Mouse (Mus musculus): Measurements from ENCODE around the gene Gpr156. TPM values are rescaled to one million over a fixed set of nuclear protein-coding genes. Genes with fewer than 3 reads are reported as not detected.
"Not testable (repeated sequence)": the region's sequence is repeated elsewhere in the genome, so short reads cannot be mapped to it uniquely, and the experiment has no call there.

The Gpr156 gene
- polyA plus RNA-seq, 1 experiment from 2014 or later, result 3.3 TPM

- no peak overlapping the region for H3K27ac ChIP-seq (replicated peaks)
- 73% methylated on average over 2 of the region's 2 CpGs for WGBS
- no peak overlapping the region for H3K4me2 ChIP-seq
- no peaks in the 10 kb centered on the region for H3K9me3 ChIP-seq
- H3K27me3 ChIP-seq, result no peaks in the 10 kb centered on the region
- no peak overlapping the region for H3K9ac ChIP-seq
- ATAC-seq (ENCODE audit: low FRiP score, low read depth), result no peak
- H3K4me3 ChIP-seq, result no peak overlapping the region
- peaks cover 22% of the 10 kb centered on the region for H3K4me1 ChIP-seq (replicated peaks)
- H3K36me3 ChIP-seq, result no peaks in the 10 kb centered on the region
Measured at GRCm38 (mm10) chr16:37967415-37967814, 51.1 kb downstream of the Gpr156 start.

DNA sequence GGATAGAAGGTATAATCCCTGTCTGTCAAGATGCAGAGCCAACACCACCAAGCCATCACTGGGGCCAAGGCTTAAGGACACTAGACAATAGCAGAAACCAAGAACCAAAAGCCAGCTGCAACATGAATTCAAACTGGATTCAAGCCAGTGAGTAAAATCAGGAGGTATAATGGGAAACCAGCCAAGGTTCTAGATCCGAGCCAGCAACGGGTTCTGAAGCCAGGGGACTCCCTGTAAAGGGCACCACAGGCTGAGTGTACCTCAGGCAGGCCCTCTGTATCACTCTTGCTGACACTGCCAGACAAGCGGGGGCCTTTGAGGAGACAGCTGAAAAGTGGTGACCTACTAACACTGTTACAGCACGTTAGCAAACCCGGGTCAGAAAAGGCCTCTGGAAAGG lies 55.2 kb downstream of the Gpr156 start:
- Histone ChIP-seq H3K27ac (replicated peaks) (no peak overlapping the region), H3K27me3 (no peaks in the 10 kb centered on the region), H3K9me3 (no peaks in the 10 kb centered on the region), H3K36me3 (no peaks in the 10 kb centered on the region), H3K4me2 (no peak overlapping the region), H3K4me3 (no peak overlapping the region), H3K4me1 (replicated peaks) (peaks cover 15% of the 10 kb centered on the region), H3K9ac (no peak overlapping the region)
- 50% methylated on average over 5 of the region's 5 CpGs for WGBS
- no peak for ATAC-seq (ENCODE audit: low FRiP score, low read depth)

GRCm38 (mm10) chr16:37972357-37972756 lies 56.1 kb downstream of the Gpr156 start:
- Histone ChIP-seq H3K4me3 (no peak overlapping the region), H3K36me3 (no peaks in the 10 kb centered on the region), H3K4me2 (no peak overlapping the region), H3K9ac (no peak overlapping the region), H3K9me3 (no peaks in the 10 kb centered on the region), H3K27ac (replicated peaks) (no peak overlapping the region), H3K4me1 (replicated peaks) (peaks cover 15% of the 10 kb centered on the region), H3K27me3 (no peaks in the 10 kb centered on the region)
- WGBS, result 53% methylated on average over 8 of the region's 8 CpGs
- ATAC-seq (ENCODE audit: low FRiP score, low read depth), result no peak

- not testable (repeated sequence) for H3K9ac ChIP-seq; H3K36me3 ChIP-seq; H3K9me3 ChIP-seq; H3K27me3 ChIP-seq; ATAC-seq (ENCODE audit: low FRiP score, low read depth); H3K4me3 ChIP-seq
- Histone ChIP-seq H3K4me2 (peak overlapping the region; percentile 11; the same call in 1 of the 2 replicates), H3K27ac (replicated peaks) (peak overlapping the region; percentile 70), H3K4me1 (replicated peaks) (peaks cover 15% of the 10 kb centered on the region)
- 86% methylated on average over 9 of the region's 9 CpGs for WGBS
Measured at GRCm38 (mm10) chr16:37973239-37973638, 56.9 kb downstream of the Gpr156 start.

GRCm38 (mm10) chr16:37973855-37974519 lies 57.7 kb downstream of the Gpr156 start:
- no peak overlapping the region for H3K4me3 ChIP-seq
- H3K9me3 ChIP-seq, result no peaks in the 10 kb centered on the region
- H3K9ac ChIP-seq, result peak overlapping the region; percentile 9; the same call in 1 of the 2 replicates
- H3K4me2 ChIP-seq, result peak overlapping the region; percentile 11
- peak; percentile 68; the same call in 1 of the 2 replicates for ATAC-seq (ENCODE audit: low FRiP score, low read depth)
- H3K27ac ChIP-seq (replicated peaks), result peak overlapping the region; percentile 70
- peaks cover 15% of the 10 kb centered on the region for H3K4me1 ChIP-seq (replicated peaks)
- H3K27me3 ChIP-seq, result no peaks in the 10 kb centered on the region
- no peaks in the 10 kb centered on the region for H3K36me3 ChIP-seq
- 44% methylated on average over 11 of the region's 11 CpGs for WGBS

DNA sequence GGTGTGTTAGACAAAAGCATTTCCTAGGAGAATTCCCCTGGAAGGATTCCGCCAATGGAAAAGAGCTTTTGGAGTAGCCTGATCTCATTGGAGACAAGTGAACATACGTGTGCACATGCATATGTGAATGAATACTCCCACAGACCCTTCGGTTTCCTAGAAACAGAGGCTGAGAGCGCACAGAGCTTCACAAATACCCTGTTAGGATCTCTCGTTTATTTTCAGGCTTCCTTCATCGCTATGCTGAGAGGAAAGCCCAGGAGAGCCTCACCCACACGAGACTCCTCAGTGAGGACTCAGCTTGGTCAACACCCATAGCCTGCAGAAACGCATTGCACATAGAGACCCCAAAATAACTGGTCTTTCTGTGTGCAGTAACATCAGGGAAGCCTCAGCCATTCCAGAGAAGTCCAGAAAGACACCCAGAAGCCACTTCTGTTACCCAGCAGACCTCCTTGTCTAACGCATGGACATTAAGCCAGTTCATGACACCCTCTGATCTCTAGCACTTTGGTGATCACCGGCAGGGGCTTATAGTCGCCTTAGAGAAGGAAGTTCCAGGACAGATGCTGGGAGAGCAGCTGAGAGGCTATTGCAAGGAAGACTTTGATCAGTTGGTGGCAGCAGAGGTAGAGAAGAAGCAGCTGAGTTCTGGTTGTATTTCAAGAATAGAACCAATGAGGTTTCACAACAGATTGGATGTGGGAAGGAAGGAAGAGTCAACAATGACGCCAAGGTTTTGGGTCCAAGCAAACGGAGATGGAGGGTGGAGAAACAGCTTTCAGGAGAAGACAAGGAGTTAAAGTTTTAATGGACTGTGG lies 58.4 kb downstream of the Gpr156 start:
- no peak overlapping the region for H3K4me2 ChIP-seq
- 0 out of 2 replicates have a peak, but pooled peaks have one; percentile 20 for ATAC-seq (ENCODE audit: low FRiP score, low read depth)
- H3K9me3 ChIP-seq, result no peaks in the 10 kb centered on the region

DNA sequence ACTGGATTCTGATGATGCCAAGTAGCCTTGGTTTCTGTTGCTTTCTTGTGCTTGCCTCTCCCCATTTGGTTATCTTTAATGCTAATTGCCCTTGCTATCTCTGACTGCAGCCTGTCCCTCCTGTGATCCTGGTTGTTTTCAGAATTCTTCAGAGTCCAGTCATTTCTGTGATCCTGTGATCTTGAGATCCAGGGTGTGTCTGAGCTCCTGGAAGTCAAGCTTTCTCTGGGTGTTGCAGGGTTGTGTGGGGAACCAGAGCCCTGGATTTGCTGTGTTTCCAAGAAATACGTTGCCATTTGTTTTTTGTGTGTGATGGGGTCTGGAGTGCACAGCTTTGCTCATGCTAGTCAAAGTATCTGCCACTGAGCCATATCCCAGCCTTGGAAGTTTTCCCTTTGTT lies 65.6 kb downstream of the Gpr156 start:
- H3K4me1 ChIP-seq (replicated peaks), result no peaks in the 10 kb centered on the region
- no peak overlapping the region for H3K4me3 ChIP-seq
- H3K9me3 ChIP-seq, result no peaks in the 10 kb centered on the region
- no peaks in the 10 kb centered on the region for H3K27me3 ChIP-seq
- no peak overlapping the region for H3K27ac ChIP-seq (replicated peaks)
- ATAC-seq (ENCODE audit: low FRiP score, low read depth), result no peak
- WGBS, result 78% methylated on average over 1 of the region's 1 CpGs
- H3K4me2 ChIP-seq, result no peak overlapping the region
- no peak overlapping the region for H3K9ac ChIP-seq
- H3K36me3 ChIP-seq, result no peaks in the 10 kb centered on the region

More for the DNA sequence above, 58.4 kb downstream of the Gpr156 start:
- Histone ChIP-seq H3K36me3 (no peaks in the 10 kb centered on the region), H3K27me3 (no peaks in the 10 kb centered on the region), H3K4me1 (replicated peaks) (peaks cover 15% of the 10 kb centered on the region), H3K4me3 (no peak overlapping the region), H3K9ac (no peak overlapping the region), H3K27ac (replicated peaks) (peak overlapping the region; percentile 70)
- WGBS, result 56% methylated on average over 13 of the region's 13 CpGs

- Histone ChIP-seq H3K4me3 (no peak overlapping the region), H3K9me3 (no peaks in the 10 kb centered on the region)
- ATAC-seq (ENCODE audit: low FRiP score, low read depth), result no peak
Measured at GRCm38 (mm10) chr16:37988211-37988865, 72.0 kb downstream of the Gpr156 start.

GRCm38 (mm10) chr16:37989796-37990195 lies 73.5 kb downstream of the Gpr156 start:
- H3K36me3 ChIP-seq, result no peaks in the 10 kb centered on the region
- no peaks in the 10 kb centered on the region for H3K27me3 ChIP-seq
- H3K9ac ChIP-seq, result no peak overlapping the region
- peaks cover 19% of the 10 kb centered on the region for H3K4me1 ChIP-seq (replicated peaks)
- H3K9me3 ChIP-seq, result no peaks in the 10 kb centered on the region
- H3K27ac ChIP-seq (replicated peaks), result 0 out of 2 replicates have a peak overlapping the region, but pooled peaks have one; percentile 81
- H3K4me3 ChIP-seq, result no peak overlapping the region
- H3K4me2 ChIP-seq, result no peak overlapping the region
- no peak for ATAC-seq (ENCODE audit: low FRiP score, low read depth)
- 77% methylated on average over 3 of the region's 3 CpGs for WGBS

More at GRCm38 (mm10) chr16:37988211-37988865, 72.0 kb downstream of the Gpr156 start:
- Histone ChIP-seq H3K9ac (no peak overlapping the region), H3K36me3 (no peaks in the 10 kb centered on the region), H3K27ac (replicated peaks) (no peak overlapping the region), H3K4me1 (replicated peaks) (peaks cover 14% of the 10 kb centered on the region), H3K4me2 (no peak overlapping the region), H3K27me3 (no peaks in the 10 kb centered on the region)
- WGBS, result 69% methylated on average over 11 of the region's 11 CpGs

DNA sequence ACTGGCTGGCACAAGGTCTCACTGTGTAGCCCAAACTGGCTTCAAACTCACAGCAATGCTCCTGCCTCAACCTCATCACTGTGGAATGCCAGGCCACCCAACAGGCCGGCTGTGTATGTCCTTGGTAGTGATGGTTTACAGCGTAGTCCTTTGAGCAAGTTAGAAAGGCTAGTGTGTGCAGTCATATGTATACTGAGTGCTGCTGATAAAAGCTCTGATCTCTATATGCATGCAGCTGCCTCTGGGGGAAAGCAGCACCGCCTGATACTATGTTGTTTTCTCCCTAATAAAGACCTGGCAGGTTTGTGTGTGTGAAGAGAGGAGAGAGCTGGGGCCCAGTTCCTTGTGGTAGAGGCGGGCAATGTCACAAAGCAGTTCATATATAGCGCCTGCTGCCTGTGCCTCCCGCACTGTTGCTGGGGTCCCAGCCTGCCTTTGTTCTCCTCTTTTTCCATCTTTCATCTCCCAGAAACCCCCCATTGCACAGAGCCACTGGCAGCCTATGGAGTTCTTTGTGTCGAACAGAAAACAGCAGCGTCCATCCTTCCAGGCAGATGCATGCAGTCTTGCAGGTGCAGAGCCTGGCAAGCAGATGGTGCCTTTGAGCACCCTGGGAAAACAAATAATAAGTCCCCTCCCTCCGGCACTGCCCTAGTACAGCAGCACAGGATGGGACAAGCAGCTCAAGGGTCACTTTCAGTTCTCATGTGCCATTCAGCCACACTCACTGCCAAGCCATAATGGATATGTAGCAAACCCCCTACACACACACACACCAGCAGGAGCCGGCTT lies 74.5 kb downstream of the Gpr156 start:
- H3K27ac ChIP-seq (replicated peaks), result peak overlapping the region; percentile 81
- H3K9ac ChIP-seq, result peak overlapping the region; percentile 28; the same call in 1 of the 2 replicates
- H3K4me2 ChIP-seq, result peak overlapping the region; percentile 9; the same call in 1 of the 2 replicates
- 11% methylated on average over 10 of the region's 10 CpGs for WGBS
- no peaks in the 10 kb centered on the region for H3K27me3 ChIP-seq
- no peaks in the 10 kb centered on the region for H3K9me3 ChIP-seq
- peaks cover 22% of the 10 kb centered on the region for H3K4me1 ChIP-seq (replicated peaks)
- H3K36me3 ChIP-seq, result no peaks in the 10 kb centered on the region
- no peak overlapping the region for H3K4me3 ChIP-seq
- peak; percentile 89 for ATAC-seq (ENCODE audit: low FRiP score, low read depth)

DNA sequence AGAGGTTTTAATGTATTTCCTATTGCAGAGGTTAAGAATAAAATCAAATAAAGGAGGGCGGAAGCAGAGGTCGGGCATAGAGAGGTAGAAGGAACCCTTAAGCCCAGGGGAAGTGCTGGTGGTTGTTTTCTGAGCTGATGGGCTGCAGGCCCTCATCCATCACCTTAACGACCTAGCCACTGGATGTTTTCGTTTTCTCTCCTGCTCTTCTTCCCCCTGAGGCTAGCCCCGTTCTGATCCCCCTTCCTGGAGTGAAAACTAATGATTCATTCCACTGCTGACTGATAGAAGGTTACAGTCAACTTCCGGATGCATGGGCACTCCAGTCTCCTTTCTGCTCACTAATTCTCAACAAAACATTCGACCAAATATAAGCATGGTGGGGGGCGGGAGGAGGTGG lies 76.5 kb downstream of the Gpr156 start:
- no peaks in the 10 kb centered on the region for H3K9me3 ChIP-seq

More for the DNA sequence above, 76.5 kb downstream of the Gpr156 start:
- Histone ChIP-seq H3K4me3 (no peak overlapping the region), H3K27me3 (no peaks in the 10 kb centered on the region), H3K27ac (replicated peaks) (no peak overlapping the region), H3K4me2 (no peak overlapping the region), H3K9ac (no peak overlapping the region), H3K36me3 (no peaks in the 10 kb centered on the region), H3K4me1 (replicated peaks) (peaks cover 22% of the 10 kb centered on the region)
- 35% methylated on average over 8 of the region's 8 CpGs for WGBS
- ATAC-seq (ENCODE audit: low FRiP score, low read depth), result no peak

All from hindbrain, embryonic 15.5 days (tissue).